Mouse (Mus musculus) CH12.LX (cell line): ENCODE measurements around the gene Btbd3. TPM values are rescaled to one million over a fixed set of nuclear protein-coding genes. Genes with fewer than 3 reads are reported as not detected.

Experiments used
- DNase-seq: peaks from one replicate; pipeline ENCODE4 v3.0.0-alpha.2; 2013; ENCODE audit errors: extremely low read depth
- H3K27ac ChIP-seq: 2 replicates; pipeline ENCODE4 v1.5.1; 2012; ENCODE audit warnings: low read depth, mild to moderate bottlenecking, control low read depth, moderate library complexity; ENCODE audit not compliant: insufficient read depth
- H3K27me3 ChIP-seq: replicated peaks from 2 replicates; pipeline ENCODE3; 2012; ENCODE audit warnings: inconsistent platforms
- H3K36me3 ChIP-seq, 2 experiments: replicated peaks in 1 of 2; 2 replicates each; pipeline versions ENCODE3 to v1.6.1; 2012; ENCODE audit warnings: inconsistent platforms in 1 of 2, low read length in 1 of 2, mild to moderate bottlenecking in 1 of 2, mixed read lengths in 1 of 2, moderate library complexity in 1 of 2; ENCODE audit not compliant: control insufficient read depth in 1 of 2, insufficient read depth in 1 of 2
- H3K4me1 ChIP-seq, 2 experiments: 2 replicates each; pipeline ENCODE4 v1.6.1; 2012; ENCODE audit warnings: inconsistent platforms in 1 of 2, moderate library complexity in 1 of 2; ENCODE audit not compliant: insufficient read depth in 2 of 2, control insufficient read depth in 1 of 2
- H3K4me2 ChIP-seq: 2 replicates; pipeline ENCODE4 v1.6.1; 2012; ENCODE audit warnings: low read depth, mild to moderate bottlenecking, control low read depth; ENCODE audit not compliant: poor library complexity, insufficient read depth, severe bottlenecking
- H3K4me3 ChIP-seq, 3 experiments: fragments of 150-350 bp in 1 of 3; sonication (generic) in 1 of 3; replicated peaks in 1 of 3; 2 replicates each; pipeline versions ENCODE3 to v1.5.1; 2011 to 2012; ENCODE audit warnings: low read depth in 2 of 3, low read length in 2 of 3, mild to moderate bottlenecking in 2 of 3, moderate library complexity in 2 of 3, control low read depth in 1 of 3, improper control_type of control experiment in 1 of 3, inconsistent platforms in 1 of 3, mixed read lengths in 1 of 3; ENCODE audit not compliant: poor library complexity in 1 of 3
- H3K79me2 ChIP-seq: replicated peaks from 2 replicates; pipeline ENCODE4 v1.6.1; 2012; ENCODE audit warnings: mild to moderate bottlenecking, moderate library complexity; ENCODE audit not compliant: control insufficient read depth, poor library complexity, insufficient read depth, severe bottlenecking; ENCODE audit errors: extremely low read depth
- H3K9ac ChIP-seq: 2 replicates; pipeline ENCODE4 v1.6.1; 2012; ENCODE audit warnings: low read depth, mild to moderate bottlenecking, control low read depth, moderate library complexity; ENCODE audit not compliant: insufficient read depth
- H3K9me3 ChIP-seq: replicated peaks from 2 replicates; pipeline ENCODE3; 2012; ENCODE audit warnings: low read length, inconsistent platforms, mixed read lengths
- BHLHE40 ChIP-seq: IDR thresholded peaks from 2 replicates; pipeline ENCODE4 v1.6.1; 2011; ENCODE audit warnings: mild to moderate bottlenecking, low read depth, low read length, improper control_type of control experiment
- CHD1 ChIP-seq: IDR thresholded peaks from 2 replicates; pipeline ENCODE4 v1.6.1; 2012; ENCODE audit warnings: low read depth, low read length, improper control_type of control experiment, inconsistent platforms
- CHD2 ChIP-seq: IDR thresholded peaks from 2 replicates; pipeline ENCODE4 v1.6.1; 2011; ENCODE audit warnings: low read length, improper control_type of control experiment
- ELF1 ChIP-seq: IDR thresholded peaks from 2 replicates; pipeline ENCODE4 v1.6.1; 2014; ENCODE audit warnings: low read depth, mild to moderate bottlenecking, inconsistent platforms, low read length, improper control_type of control experiment
- EP300 ChIP-seq: IDR thresholded peaks from 2 replicates; pipeline ENCODE4 v1.6.1; 2011; ENCODE audit warnings: low read length, improper control_type of control experiment
- GABPA ChIP-seq: IDR thresholded peaks from 2 replicates; pipeline ENCODE4 v1.6.1; 2012; ENCODE audit warnings: low read depth, low read length, improper control_type of control experiment, inconsistent platforms; ENCODE audit not compliant: insufficient replicate concordance
- JUN ChIP-seq: IDR thresholded peaks from 2 replicates; pipeline ENCODE4 v1.6.1; 2011; ENCODE audit warnings: low read depth, mild to moderate bottlenecking, low read length, improper control_type of control experiment, moderate library complexity; ENCODE audit not compliant: insufficient read depth
- JUND ChIP-seq: conservative IDR thresholded peaks from 2 replicates; pipeline ENCODE4 v1.6.1; 2011; ENCODE audit warnings: low read depth, low read length, improper control_type of control experiment
- MAX ChIP-seq: IDR thresholded peaks from 2 replicates; pipeline ENCODE4 v1.6.1; 2011; ENCODE audit warnings: low read length, improper control_type of control experiment
- MAZ ChIP-seq: IDR thresholded peaks from 2 replicates; pipeline ENCODE4 v1.6.1; 2012; ENCODE audit warnings: low read depth, mild to moderate bottlenecking, inconsistent platforms, low read length, improper control_type of control experiment, moderate library complexity
- NELFE ChIP-seq: IDR thresholded peaks from 2 replicates; pipeline ENCODE4 v1.6.1; 2011; ENCODE audit warnings: low read depth, low read length, improper control_type of control experiment
- PAX5 ChIP-seq: IDR thresholded peaks from 2 replicates; pipeline ENCODE4 v1.6.1; 2012; ENCODE audit warnings: low read length, inconsistent platforms, mixed read lengths
- POLR2A ChIP-seq: IDR thresholded peaks from 2 replicates; pipeline ENCODE4 v1.6.1; 2011; ENCODE audit warnings: low read depth, mild to moderate bottlenecking, improper control_type of control experiment, low read length
- RAD21 ChIP-seq: IDR thresholded peaks from 2 replicates; pipeline ENCODE4 v1.6.1; 2011; ENCODE audit warnings: low read depth, mild to moderate bottlenecking, low read length, improper control_type of control experiment, moderate library complexity
- RCOR1 ChIP-seq: conservative IDR thresholded peaks from 2 replicates; pipeline ENCODE4 v1.6.1; 2012; ENCODE audit warnings: low read depth, mild to moderate bottlenecking, inconsistent platforms, low read length, improper control_type of control experiment
- SIN3A ChIP-seq: IDR thresholded peaks from 2 replicates; pipeline ENCODE4 v1.6.1; 2012; ENCODE audit warnings: low read length, improper control_type of control experiment, inconsistent platforms
- SMC3 ChIP-seq: IDR thresholded peaks from 2 replicates; pipeline ENCODE4 v1.6.1; 2011; ENCODE audit warnings: low read depth, low read length, improper control_type of control experiment
- TCF12 ChIP-seq: IDR thresholded peaks from 2 replicates; pipeline ENCODE4 v1.6.1; 2014; ENCODE audit warnings: low read depth, mild to moderate bottlenecking, inconsistent platforms, low read length, improper control_type of control experiment
- UBTF ChIP-seq: IDR thresholded peaks from 2 replicates; pipeline ENCODE4 v1.6.1; 2012; ENCODE audit warnings: low read depth, mild to moderate bottlenecking, inconsistent platforms, low read length, improper control_type of control experiment, moderate library complexity
- USF1 ChIP-seq: IDR thresholded peaks from 2 replicates; pipeline ENCODE4 v1.6.1; 2014; ENCODE audit warnings: low read depth, mild to moderate bottlenecking, inconsistent platforms, low read length, improper control_type of control experiment
- dilution Hi-C: fragments of 300-500 bp; cut with MboI; formaldehyde crosslinking; loops from 2 replicates; pipeline ENCODE4 v1.14.3; 2020; ENCODE audit warnings: low sequenced_read_pairs; ENCODE audit not compliant: extremely low pct_unique_long_range_greater_than_20kb, extremely low pct_ligation_motif_present
- in situ Hi-C: fragments of 300-500 bp; cut with MboI; formaldehyde crosslinking; loops from 3 replicates; pipeline ENCODE4 v1.14.3; 2019; ENCODE audit warnings: low sequenced_read_pairs, low pct_ligation_motif_present, low pct_unique_long_range_greater_than_20kb, mixed read lengths
- polyA plus RNA-seq: library from polyadenylated mRNA; unstranded; fragments of >175 nt; gene quantifications from 2 replicates; pipeline ENCODE4 v1.2.1, GENCODE M21; 2012; ENCODE audit warnings: low read depth; ENCODE audit not compliant: insufficient read length
- total RNA-seq, 2 experiments: library from RNA; depleted of rRNA; stranded (reverse); fragments of 300-350 nt in 1 of 2; fragments of >200 nt in 1 of 2; gene quantifications; 2 replicates each; pipeline ENCODE4 v1.2.3; 2012 to 2014

Gene Btbd3
- total and polyA plus RNA-seq, 3 experiments = not detected

DNA sequence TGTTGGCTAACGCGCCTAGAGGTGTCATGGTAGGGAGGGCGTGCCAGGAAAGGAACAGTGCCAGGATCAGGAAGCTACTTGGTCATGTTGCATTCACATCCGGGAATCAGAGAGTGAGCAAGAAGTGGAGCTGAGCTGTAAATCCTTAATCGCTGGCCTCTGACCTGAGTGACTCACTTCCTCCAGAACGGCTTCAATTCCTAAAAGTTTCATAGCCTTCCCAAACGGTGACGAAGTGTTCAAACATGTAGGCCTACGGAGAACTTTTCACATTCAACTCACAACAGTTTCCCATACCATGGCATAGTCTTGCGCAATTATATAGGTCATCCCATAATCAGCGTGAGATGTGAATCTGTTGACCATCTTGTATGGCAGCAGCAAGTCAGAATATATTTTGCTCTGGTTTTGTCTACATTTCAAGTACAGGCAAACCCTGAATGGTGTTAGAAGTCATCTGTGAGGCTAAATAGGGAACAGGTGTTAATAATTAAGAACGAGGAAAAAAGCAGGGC is 247.6 kb downstream of the Btbd3 start:
- dilution Hi-C loops = no loop called here
- Histone ChIP-seq H3K4me2 (no peak overlapping the region), H3K9me3 (peaks cover 42% of the 10 kb centered on the region), H3K4me3 (no peak overlapping the region), H3K4me1 (no peaks in the 10 kb centered on the region), H3K9ac (no peak overlapping the region), H3K79me2 (no peaks in the 10 kb centered on the region), H3K27me3 (no peaks in the 10 kb centered on the region), H3K27ac (no peak overlapping the region), H3K36me3 (no peaks in the 10 kb centered on the region)
- DNase-seq = no peak
- in situ Hi-C loops = no loop called here
- TF ChIP-seq EP300 (no peak), JUND (no peak), SMC3 (no peak), CHD1 (no peak), ELF1 (no peak), TCF12 (no peak), JUN (no peak), NELFE (no peak), POLR2A (no peak)

DNA sequence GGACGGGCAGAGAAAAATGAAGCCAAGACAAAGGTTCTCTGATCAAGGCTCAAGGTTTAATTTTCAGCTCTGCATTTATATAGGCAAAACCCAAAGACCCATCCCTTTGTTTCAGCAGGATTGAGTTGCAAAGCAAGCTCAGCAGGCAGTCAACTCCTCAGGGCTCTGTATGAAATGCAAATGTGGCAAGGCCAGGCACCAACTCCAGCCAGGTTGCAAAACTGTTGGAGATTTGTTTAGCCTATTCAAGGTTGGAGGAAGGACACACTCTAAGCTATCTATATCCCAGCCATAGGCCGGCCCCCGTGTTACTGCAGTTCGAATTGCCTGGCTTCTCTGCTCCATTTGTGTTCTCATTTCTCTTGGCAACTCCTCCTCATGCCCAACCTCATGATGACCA is 259.2 kb downstream of the Btbd3 start:
- TF ChIP-seq CHD2 (no peak), MAX (no peak), SIN3A (no peak), PAX5 (no peak), RAD21 (no peak), GABPA (no peak), BHLHE40 (no peak), MAZ (no peak), SMC3 (no peak), USF1 (no peak), ELF1 (no peak), UBTF (no peak), RCOR1 (no peak)
- Histone ChIP-seq H3K27ac (no peak overlapping the region), H3K36me3 (no peaks in the 10 kb centered on the region), H3K79me2 (no peaks in the 10 kb centered on the region), H3K27me3 (no peaks in the 10 kb centered on the region), H3K4me2 (no peak overlapping the region), H3K4me1 (no peaks in the 10 kb centered on the region), H3K9ac (no peak overlapping the region), H3K9me3 (peaks cover 24% of the 10 kb centered on the region), H3K4me3 (no peak overlapping the region)
- dilution Hi-C loops = no loop called here
- in situ Hi-C loops = no loop called here
- DNase-seq = no peak
